Mouse (Mus musculus): ENCODE results near the gene Kcnab1. TPM values are rescaled to one million over a fixed set of nuclear protein-coding genes. Genes with fewer than 3 reads are reported as not detected.

The Kcnab1 gene
- total RNA-seq, 2 experiments from 2014 or later, result 13.4 TPM

DNA sequence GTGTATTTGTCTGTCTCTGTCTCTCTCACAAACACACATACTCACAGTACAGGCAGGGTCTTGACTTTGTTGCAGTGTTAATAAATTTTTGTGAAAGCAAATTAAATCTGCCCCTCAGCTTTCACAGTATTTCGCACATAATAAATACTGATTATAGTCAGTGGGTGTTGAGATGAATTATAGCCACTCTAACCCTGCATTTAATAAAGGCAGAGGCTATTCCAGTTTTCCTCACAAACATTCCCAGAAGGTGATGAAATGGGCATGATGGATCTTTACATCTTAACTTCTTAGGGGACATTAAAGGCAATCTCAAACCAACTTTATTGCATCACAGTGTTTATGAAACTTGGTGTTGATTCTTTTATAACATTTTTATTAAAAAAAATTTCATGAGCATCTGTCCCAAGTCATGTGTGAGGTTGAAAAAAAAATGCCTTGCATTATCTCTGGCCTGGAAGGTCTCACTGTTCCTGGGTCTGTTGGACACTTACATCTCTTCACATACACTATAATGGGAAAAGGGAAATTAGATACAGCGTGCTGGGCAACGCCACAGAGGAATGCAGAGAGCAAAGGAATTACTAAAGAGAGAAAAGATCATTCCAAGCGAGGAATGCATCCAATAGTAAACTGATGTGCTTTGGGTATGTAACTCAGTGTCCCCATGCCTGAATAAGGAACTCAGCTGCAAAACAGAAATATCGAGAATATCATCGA is 95.3 kb downstream of the Kcnab1 start:
- DNase-seq, result no peak

DNA sequence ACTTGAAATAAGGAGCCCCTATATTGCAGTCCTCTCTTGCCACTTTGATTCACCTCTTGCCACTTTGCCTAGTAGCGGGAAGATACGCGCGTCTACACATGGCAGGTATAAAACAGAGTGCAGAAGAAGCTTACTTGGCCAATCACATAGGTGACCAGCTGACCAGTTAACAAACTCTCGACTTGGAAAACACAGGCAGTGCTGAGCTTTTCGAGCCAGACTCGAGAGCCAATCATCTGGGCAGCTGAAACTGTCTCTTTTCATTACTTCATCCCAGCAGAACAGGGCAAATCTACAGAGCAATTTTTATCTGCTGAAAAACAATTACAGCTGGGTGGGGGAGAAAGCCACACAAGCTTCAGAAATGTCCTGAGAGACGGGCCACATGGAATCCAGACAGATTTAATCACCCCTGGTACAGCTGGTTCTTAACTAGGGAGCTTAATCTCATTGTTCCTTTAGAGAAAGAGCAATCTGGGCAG is 96.4 kb downstream of the Kcnab1 start:
- no peak for DNase-seq

DNA sequence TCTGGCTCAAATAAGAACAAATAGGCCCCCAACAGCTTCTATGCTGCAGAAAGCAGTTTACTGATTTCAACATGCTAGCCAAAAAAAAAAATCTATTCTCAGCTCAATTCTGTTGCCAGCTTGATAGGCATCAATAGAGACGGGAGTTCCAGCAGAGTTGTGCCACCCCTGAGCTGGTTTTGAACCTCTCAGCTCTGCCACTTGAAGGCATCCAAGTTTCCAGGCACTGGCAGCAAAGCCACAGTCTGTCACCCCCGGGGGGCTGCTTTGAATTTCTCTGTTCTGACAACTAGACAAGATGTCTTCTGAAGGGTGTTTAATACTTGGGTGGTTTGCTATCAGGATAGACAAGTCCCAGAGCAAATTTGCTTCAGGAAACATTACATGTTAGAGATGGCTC is 104.5 kb downstream of the Kcnab1 start:
- DNase-seq, result no peak

DNA sequence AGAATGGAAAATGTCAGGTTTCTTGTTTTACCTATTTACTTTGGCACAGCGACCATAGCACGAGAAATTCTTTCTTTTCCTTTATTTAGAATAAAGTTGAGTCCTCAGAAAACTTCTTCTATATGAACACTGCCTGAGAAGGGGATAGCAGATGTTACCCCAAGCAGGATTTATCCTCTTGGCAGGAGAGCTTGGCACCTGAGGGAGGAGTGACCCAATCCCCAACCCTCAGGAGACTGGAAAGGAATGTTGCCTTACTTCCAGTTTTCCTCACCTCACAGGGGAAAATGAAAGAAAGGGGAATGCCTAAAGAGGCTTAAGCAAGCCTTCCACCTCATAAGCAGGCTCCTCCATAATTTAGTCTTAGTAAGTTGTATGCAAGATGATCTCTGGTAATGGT is 105.5 kb downstream of the Kcnab1 start:
- no peak for DNase-seq

DNA sequence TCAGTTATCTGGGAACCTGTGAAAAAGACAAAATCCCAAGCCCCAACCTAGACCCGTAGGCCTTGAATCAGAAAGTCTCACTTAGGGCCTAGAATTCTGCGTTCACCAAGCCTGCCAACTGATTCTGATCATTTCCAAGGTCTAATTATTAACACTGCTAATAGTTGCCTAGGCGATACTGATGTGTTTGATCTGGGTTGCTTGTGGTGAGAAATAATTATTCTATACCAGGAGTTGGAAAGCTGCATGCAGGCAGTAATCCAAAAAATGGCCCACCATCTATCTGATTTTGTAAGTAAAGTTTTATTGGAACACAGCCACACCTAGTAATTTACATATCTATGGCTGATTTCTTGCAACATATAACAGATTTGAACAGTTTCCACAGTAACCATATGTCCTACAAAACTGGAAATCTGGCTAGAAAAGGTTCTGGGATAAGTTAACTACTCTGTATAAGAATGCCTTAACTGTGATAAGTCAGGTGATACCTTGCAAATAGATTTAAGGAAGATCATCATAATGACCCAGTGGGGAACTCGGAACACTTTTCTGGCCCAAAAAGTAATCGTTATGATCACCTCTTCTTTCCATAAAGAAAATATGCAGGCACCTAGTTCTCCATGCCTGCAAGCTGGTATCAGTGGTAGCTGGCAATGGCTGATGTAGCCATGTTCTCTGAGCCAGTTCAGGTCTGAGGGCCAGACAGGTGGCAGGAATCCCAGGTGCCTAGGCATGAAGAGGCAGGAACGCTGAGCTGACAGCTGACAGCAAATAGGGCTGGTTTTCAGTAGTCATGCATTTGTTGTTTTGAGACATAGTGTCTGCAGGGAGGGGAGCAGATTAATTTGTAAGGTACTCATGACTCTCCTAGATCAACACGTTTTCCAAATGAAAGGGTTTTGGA is 108.7 kb downstream of the Kcnab1 start:
- DNase-seq, result no peak

DNA sequence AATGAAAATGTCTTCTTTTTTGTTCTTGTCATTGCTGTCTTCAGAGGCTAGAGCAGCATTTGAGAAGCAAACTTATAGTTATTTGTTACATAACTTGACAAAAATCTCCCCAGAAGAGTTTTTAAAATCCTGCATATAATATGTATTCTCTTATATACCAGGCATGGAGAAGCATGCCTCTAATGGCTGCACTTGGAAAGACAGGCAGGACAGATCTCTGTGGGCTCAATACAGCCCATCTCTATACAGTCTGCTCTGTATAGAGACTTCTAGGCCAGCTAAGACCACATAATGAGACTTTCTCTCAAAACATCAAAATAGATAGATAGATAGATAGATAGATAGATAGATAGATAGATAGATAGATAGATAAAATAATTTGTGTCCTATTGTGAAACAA is 111.1 kb downstream of the Kcnab1 start:
- DNase-seq, result no peak

DNA sequence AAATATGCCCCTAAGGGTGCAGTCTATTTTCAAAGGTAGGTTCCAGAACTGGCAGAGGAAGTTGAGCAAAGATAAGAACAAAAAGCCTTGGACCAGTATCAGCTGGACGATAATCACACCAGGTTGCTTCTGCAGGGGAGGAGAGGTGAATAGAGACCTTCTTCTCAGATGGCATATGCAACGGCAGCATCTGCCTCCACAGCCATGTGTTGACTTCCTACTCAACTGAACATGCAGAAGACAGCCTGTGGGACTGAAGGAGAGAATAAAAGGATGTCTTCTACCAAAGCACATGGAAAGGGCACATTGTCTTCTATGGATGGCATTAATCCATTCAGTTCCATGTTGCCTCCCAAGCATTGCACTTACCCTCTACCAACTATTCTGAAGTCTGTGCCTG is 114.5 kb downstream of the Kcnab1 start:
- DNase-seq, result no peak

DNA sequence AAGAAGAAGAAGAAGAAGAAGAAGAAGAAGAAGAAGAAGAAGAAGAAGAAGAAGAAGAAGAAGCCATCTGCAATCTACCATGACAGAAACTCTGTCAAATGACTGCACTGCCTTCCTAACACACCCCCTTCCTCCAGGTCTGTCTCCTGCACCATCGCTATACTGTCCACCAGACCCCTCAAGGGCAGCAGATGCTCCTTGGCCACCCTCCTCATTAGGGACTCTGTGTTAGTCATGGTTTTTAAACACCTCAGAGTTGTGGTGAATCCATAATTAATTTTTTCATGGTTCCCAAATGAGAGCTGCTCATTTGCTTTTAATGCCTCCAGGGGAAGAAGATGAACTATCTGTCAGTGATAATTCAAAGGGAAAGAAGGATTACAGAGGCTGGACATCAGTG is 121.8 kb downstream of the Kcnab1 start:
- DNase-seq, result no peak

DNA sequence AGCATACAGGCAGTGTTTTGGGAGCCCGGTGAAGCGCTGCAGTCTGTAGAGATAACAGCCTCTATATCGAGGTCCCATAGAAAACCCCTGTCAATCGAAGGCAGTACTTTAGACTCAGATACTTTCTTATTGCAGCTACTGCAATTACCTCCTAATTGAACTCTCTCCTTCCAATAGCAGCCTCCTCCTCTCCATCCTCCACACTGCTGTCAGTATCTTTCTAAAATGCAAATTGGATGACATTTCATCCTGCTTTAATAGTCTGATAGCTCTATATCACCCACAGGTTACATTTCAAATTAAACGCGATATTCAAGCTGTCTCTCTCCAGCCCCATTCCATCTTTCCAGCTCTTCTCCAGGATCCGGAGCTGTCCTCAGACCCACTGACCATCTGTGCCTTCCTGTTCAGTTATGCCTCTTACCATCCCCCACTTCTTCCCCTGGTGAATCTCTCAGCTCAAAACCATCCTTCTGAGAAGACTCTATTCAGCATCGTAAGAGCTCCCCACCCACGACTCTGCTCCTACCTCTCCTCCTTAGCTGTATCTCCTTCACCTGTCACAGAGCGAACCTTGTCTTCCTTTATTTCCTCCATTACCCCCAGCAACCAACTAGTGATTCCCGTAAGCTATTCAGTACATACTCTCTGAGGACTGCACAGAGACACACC is 122.4 kb downstream of the Kcnab1 start:
- no peak for DNase-seq

DNA sequence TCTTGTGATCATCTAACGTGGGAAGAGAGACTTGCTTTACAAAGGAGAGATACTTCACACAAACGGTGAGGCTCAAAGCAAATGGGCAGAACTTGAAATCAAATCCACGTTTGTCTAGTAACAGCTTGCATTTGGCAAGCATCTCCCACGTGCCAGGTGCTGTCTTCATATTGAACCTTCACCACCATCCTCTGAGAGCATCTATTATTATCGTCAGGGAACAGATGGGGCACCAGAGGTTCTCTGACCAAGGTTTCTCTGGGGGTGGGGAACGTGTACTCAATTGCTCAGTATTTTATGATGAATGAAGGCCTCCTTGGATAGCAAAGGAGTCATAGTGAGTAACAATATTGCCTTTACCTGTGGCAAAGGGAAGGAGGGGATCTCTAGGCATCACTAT is 139.8 kb downstream of the Kcnab1 start:
- DNase-seq, result no peak

DNA sequence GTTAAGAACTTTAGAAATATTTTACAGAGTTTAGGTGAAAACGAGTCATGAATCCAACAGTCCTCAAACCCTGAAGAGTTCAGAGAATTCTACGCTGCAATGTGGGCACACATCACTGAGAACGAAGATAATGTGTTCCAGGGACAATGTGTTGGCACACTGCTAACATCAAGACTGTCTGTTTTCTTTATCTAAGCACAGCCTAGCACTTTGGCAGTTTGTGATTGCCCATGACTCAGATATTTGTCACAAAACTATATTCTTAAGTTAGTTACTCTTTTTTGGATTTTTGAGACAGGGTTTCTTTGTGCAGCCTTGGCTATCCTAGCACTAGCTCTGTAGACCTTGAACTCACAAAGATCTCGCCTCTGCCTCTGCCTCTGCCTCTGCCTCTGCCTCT is 151.3 kb downstream of the Kcnab1 start:
- no peak for DNase-seq

DNA sequence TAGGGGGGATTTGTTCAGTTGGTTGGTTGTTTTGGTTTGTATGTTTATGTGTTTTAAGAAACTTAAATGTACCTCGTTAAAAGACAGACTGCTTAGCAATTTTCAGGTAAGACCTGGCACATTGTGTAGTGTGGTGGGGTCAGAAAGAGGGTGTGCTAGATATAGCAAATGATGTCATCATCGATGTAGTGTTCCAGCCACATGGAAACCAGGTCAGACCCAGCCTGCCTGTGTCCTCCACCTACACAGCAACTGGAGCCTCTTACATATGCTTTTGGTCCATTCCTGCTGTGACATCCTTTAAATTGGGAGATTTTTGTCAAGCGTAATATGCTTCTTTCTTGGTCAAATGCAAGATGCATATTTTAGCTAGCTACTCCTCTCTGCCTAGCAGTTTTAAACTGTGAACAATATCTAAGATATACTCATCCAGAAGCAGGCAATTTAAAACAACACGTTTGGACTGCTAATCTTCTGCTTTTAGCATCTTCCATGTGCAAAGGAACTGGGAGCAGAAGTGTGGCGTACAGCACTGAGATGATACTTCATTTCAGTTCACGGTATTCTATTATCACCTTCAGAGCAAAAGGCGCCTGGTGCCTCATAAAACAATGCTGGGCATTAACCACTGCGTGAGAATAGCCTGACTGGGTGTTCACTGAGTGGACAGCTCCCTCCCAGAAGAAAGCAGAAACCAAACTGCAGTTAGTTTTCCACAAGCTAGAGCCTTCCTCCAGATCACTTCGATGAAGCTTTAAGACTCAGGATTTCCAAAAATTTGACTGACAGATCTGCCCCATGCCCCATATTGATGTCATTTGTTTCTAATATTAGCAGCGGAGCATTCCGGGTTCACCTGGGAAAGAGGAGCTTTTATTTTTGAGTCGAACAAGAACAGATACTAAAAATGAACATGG is 153.6 kb downstream of the Kcnab1 start:
- no peak for DNase-seq

DNA sequence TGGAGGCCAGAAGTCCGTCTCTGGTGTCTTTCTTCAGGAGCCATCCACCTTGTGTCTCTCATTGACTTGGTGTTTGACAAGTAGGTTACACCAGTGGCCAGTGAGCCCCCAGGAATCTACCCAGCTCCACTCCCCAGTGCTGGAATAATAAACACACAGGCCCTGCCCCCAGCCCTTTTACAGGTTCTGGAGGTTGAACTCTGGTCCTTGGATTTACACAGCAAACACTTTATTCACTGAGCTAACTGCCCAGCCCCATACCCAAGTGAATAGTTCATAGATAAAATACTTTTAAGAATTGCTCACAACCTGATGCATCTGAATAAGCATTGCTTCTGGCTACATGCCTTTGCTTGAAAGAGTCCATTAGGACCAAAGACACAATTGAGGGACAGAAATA is 164.1 kb downstream of the Kcnab1 start:
- no peak for DNase-seq

DNA sequence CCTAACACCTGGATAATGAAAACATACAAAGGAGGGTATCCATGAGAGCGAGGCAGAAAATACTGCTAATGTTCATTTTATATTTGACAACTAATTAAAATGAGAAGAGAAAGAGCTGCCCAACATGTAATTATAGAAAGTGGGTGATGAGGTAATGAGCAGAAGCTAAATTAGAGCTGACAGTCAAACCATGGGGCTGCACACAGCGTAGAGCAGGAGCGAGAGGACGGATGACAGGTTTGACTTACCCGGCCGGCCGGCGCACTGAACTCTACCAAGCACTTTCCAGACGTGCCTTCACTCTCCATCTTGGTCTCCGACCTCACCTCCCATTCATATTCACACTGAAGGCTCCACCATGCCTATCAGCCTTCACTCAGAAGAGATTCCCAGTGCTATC is 168.6 kb downstream of the Kcnab1 start:
- DNase-seq, result no peak

DNA sequence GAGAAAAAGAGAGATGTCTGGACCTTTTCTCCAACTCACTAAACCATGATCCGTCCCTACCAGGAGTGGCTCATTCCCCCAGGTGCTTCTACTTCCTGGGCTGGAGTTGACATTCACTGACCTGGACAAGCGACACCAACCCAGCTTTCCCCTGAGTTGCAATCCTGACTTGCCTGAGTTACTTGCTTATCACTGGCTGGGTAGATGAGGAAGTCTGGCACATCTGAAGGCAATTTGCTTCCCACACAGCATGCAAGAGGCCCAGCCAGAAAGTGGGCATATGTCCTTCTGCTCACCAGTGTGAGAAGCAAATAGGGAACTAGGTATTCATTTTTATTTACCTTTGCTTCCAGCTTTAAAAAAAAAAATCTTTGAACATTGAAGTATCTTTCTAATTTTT is 174.2 kb downstream of the Kcnab1 start:
- no peak for DNase-seq

DNA sequence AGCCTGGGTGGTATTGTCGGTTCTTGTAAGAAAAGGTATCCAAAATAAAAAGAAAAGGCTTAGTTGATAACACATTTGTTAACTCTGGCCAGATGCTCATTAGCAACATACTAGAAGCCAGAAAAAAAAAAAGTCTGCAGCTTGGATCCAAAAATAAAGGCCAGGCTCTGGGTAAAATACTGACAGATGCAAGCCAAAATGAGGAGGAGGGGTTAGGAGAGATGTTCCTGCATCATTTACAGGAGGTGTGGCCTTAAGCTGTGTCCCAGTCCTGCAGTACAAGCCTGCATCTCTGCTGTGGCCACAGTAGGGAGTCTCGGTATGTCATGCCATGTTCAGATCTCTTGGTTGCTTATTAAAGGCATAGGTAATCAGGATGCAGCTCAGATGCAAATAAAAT is 179.8 kb downstream of the Kcnab1 start:
- DNase-seq, result no peak

DNA sequence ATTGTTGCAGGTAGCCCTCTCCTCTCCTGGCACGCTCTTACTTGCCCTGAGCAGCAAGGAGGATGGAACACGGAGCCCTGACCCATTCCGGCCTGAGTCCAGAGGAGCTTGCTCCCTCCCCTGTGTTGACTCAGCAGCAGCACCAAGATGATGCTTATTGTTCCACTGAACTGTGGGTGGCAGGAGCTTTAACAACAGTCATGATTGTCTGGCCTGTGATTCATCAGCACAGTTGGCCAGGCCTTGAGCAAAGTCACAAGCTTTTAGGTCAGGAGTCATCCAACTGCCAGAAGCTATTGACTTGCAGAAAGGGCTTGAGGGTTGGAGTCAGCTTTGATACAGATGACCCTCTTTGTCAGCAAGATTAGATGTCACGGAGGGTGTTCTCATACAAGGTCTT is 187.8 kb downstream of the Kcnab1 start:
- no peak for DNase-seq

DNA sequence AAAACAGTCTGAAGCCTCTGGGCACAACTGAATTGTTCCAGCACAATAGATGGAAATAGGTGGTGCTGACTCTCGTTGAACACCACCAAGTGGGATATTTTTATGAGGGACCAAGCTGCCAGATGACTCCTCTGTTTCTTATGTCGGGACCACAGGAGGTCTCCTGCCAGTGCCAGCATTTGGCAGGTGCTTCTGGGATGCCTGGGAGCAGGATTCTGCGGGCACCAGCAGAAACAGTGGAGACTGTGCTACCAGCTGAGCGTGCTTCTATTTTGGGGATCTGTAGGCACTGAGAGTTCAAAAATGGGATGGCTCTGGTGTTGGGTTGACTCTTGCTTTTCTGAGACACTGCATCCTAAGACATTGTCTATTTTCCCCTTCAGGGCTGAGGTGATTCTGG is 190.0 kb downstream of the Kcnab1 start:
- DNase-seq, result no peak

DNA sequence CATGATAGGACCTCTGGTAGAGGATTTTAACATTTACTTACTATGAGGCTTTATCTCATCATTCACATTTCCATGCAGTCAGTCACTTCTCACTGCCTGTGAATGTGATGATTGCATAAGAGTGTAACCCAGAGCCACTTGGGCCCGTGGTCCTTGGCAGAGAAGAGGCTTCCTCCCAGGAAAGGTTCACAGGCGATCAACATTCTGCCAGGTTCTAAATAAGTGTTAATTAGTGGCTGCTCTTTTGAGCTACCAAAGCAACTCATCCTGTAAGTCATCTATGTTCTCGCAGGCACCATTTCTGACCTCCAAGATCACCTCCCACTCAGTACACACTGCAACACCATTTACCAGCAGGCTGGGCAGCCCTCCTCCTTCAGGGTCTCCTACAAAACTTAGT is 192.3 kb downstream of the Kcnab1 start:
- no peak for DNase-seq

DNA sequence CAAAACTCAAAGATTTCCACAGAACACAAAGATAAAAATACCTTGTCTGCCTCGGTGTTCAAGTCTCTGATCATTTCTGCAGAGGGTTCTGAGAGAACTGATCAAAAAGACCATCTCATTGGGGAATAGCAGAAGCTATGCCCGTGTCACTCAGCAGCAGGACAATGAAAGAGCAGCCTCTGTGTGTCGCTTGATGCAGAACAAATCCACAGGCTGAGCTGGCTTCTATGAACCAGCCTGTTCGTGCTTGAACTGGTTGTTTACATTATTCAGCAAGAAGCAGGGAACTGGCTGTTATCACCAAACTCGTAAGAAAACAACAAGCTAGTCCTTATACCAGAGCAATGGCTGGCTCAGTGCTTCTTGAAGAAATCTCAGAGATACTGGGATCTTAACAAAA is 193.4 kb downstream of the Kcnab1 start:
- DNase-seq, result no peak

DNA sequence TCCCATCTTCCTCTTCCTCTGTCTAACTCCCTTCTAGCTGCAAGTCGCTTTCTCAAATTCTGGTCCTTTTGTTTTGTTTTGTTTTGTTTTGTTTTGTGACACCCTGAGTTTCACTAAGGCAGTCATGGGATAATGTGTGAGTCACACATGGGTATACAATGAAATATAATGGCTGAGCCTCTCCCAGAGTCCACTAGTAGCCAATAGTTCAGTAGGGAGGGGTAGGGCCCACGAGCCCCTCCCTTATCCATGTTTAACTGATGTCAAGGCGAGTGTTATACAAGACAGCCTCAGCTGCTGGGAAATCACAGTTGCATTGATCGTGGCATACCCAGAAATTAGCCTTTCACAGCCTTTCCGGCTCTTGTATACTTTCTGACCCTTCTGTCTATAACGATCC is 206.7 kb downstream of the Kcnab1 start:
- no peak for DNase-seq

DNA sequence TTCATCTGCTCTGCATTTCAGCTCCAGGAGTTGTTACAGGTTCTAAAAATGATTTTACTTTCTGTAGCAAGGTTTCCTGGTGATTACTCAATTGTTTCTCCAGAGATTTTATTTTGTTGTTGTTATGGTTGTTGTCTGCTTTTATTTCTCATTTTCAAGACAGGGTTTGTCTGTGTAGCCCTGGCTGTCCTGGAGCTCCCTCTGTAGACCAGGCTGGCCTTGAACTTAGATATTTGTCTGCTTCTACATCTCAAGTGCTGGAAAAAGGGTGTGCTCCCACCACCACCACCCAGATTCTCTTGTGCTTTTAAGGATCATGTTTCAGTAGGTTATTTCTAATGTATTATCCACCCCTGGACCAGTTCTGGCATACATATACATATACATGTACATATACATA is 207.6 kb downstream of the Kcnab1 start:
- no peak for DNase-seq
